9 mouse cellular contexts compared by ENCODE assay signal in the genomic region with DNA sequence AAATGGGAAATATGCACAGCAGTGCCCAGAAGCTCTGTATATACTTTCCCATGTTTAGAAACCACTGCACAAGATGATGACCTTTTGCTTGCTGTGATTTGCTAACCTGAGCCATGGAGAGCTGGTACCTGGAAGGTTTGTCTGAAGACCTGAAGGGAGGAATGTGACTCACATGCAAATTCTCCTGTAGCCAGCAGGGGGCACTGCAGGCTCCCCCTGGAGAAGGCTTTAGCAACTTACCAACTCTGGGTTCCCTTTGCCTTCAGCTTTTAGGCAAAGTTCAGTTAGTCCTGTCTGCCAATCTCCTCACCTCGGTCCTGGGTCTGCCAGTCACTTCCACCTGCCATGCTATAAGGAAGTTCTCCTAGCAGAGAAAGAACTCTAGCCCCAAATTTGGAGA. TPM values are rescaled to one million over a fixed set of nuclear protein-coding genes. Genes with fewer than 3 reads are reported as not detected.
A peak's percentile ranks its signal among the peaks of the same experiment; 100 is the strongest.
DNase-seq lines count a peak whose midpoint lies in the region; ATAC-seq and TF ChIP-seq lines count a peak whose summit lies in the region.
"Had no signal": no experiment of that assay in that cellular context is flagged by ENCODE, and none has a peak within 500 bp of the region (broad histone marks: within the 10 kb centered on the region; RNA-seq: fewer than 3 reads in every experiment).

No protein-coding gene starts in this region.

- intact Hi-C loops in gastrocnemius, postnatal 14 days (cut with DNase I; ENCODE audit: low total_unique reads): no loop called here
- intact Hi-C loops in heart, postnatal 25 days (cut with DNase I): loop anchor here (5.0 kb wide), 1 partner anchor 59 kb away; no protein-coding TSS in a partner anchor

- no peaks in the 10 kb centered on the region for H3K9me3 ChIP-seq in heart, postnatal 0 days (replicated peaks; ENCODE audit: control insufficient read depth, low read length)

- H3K36me3 ChIP-seq in heart, postnatal 0 days (replicated peaks; ENCODE audit: control insufficient read depth, insufficient read depth, low read length): no peaks in the 10 kb centered on the region

- WGBS in heart, postnatal 0 days: 27% methylated on average over 1 of the region's 1 CpGs

- no peak overlapping the region for H3K9ac ChIP-seq in heart, postnatal 0 days (replicated peaks; ENCODE audit: low read depth, low read length)

- TF ChIP-seq CTCF in heart, postnatal 0 days (IDR thresholded peaks at IDR 0.05; ENCODE audit: low read depth): peak; percentile 83

- TF ChIP-seq EP300 in heart, postnatal 0 days (IDR thresholded peaks at IDR 0.05; ENCODE audit: low read depth): no peak

- no peak overlapping the region for H3K4me2 ChIP-seq in heart, postnatal 0 days (ENCODE audit: low read depth, low read length)

- 0 out of 2 replicates have a peak, but pooled peaks cover 9% of the 10 kb centered on the region for H3K4me1 ChIP-seq in heart, postnatal 0 days (ENCODE audit: control insufficient read depth, insufficient read depth)

- no peak overlapping the region for H3K4me3 ChIP-seq in heart, postnatal 0 days (ENCODE audit: low read depth, low read length)

- peak; percentile 41 for DNase-seq in heart, postnatal 0 days (ENCODE audit: low spot score)
- no peak for DNase-seq in heart, adult 9 months (ENCODE audit: low spot score in 2 of 2)
- peak; percentile 59 for DNase-seq in right cerebral cortex, adult 18-20 months
- no peak for DNase-seq in right cerebral cortex, postnatal 36 days (ENCODE audit: low spot score in 2 of 2)
- peak; percentile 76 for DNase-seq in adrenal gland, postnatal 14 days
- peak; percentile 32 for DNase-seq in gastrocnemius, postnatal 14 days
- DNase-seq in right cerebral cortex, postnatal 4 days: peak; percentile 47
- no peak for DNase-seq in heart, postnatal 25 days (ENCODE audit: low spot score)

- H3K27ac ChIP-seq in heart, postnatal 0 days (ENCODE audit: low read depth): no peak overlapping the region

- no peaks in the 10 kb centered on the region for H3K27me3 ChIP-seq in heart, postnatal 0 days (ENCODE audit: control insufficient read depth, insufficient read depth, low read length)

- no peak for ATAC-seq in heart, postnatal 0 days (ENCODE audit: insufficient read depth, low read depth)

RNA-seq across cellular contexts. Expression of gene Nt5c1a, which starts 15.5 kb away (rescaled TPM):
- 3.4 and 14.6 TPM in 2 replicates for total RNA-seq in heart, postnatal 0 days (2014; rRNA removed; ENCODE audit: low replicate concordance)
- polyA plus RNA-seq in heart, postnatal 0 days (2015; fragmentation: Nextera tagmentation; extraction: Ambion mirVana): 1.7 and 2.4 TPM in 2 replicates
- total RNA-seq in adrenal gland, postnatal 14 days (2021): 23.8 and 25.4 TPM in 2 replicates
- total RNA-seq in gastrocnemius, postnatal 14 days (2021): 10 to 100 TPM in 1 of 2 experiments, 1 to 10 TPM in 1; 7.9 to 10.7 TPM
- total RNA-seq in heart, postnatal 25 days (2021): 10 to 100 TPM; 51.3 to 56.6 TPM
- total RNA-seq: neutrophil, adult 5-6 weeks had no signal

RNA-seq across cellular contexts. Expression of gene Heyl, which starts 16.6 kb away (rescaled TPM):
- total RNA-seq in heart, postnatal 0 days (2014; rRNA removed; ENCODE audit: low replicate concordance): 9.0 and 12.3 TPM in 2 replicates
- polyA plus RNA-seq in heart, postnatal 0 days (2015; fragmentation: Nextera tagmentation; extraction: Ambion mirVana): 8.9 and 9.0 TPM in 2 replicates
- total RNA-seq in adrenal gland, postnatal 14 days (2021): 14.1 and 17.8 TPM in 2 replicates
- 10 to 100 TPM; 11.8 to 18.1 TPM for total RNA-seq in gastrocnemius, postnatal 14 days (2021)
- 10 to 100 TPM; 19.1 to 21.3 TPM for total RNA-seq in heart, postnatal 25 days (2021)
- total RNA-seq: neutrophil, adult 5-6 weeks had no signal

RNA-seq across cellular contexts. Expression of gene Hpcal4, which starts 33.8 kb away (rescaled TPM):
- 0.57 and 1.5 TPM in 2 replicates for total RNA-seq in heart, postnatal 0 days (2014; rRNA removed; ENCODE audit: low replicate concordance)
- 0.40 and 0.41 TPM in 2 replicates for polyA plus RNA-seq in heart, postnatal 0 days (2015; fragmentation: Nextera tagmentation; extraction: Ambion mirVana)
- total RNA-seq in adrenal gland, postnatal 14 days (2021): 5.4 and 6.3 TPM in 2 replicates
- total RNA-seq in gastrocnemius, postnatal 14 days (2021): under 1 TPM; 0.06 to 0.07 TPM
- total RNA-seq in heart, postnatal 25 days (2021): under 1 TPM; 0.05 to 0.14 TPM
- total RNA-seq: neutrophil, adult 5-6 weeks had no signal

RNA-seq across cellular contexts. Expression of gene Pabpc4, which starts 45.4 kb away (rescaled TPM):
- total RNA-seq in heart, postnatal 0 days (2014; rRNA removed; ENCODE audit: low replicate concordance): 350 and 355 TPM in 2 replicates
- polyA plus RNA-seq in heart, postnatal 0 days (2015; fragmentation: Nextera tagmentation; extraction: Ambion mirVana): 54.6 and 55.3 TPM in 2 replicates
- total RNA-seq in adrenal gland, postnatal 14 days (2021): 98.4 and 98.6 TPM in 2 replicates
- total RNA-seq in gastrocnemius, postnatal 14 days (2021): 100 to 1,000 TPM; 286 to 288 TPM
- total RNA-seq in heart, postnatal 25 days (2021): 100 to 1,000 TPM; 334 to 358 TPM

Comparison
In these comparisons a context has a peak if more than half of its experiments do, and no peak if none do; other contexts are left out.
1. DNase-seq: peak in heart, postnatal 0 days (single experiment), right cerebral cortex, adult 18-20 months (single experiment), adrenal gland, postnatal 14 days (single experiment), gastrocnemius, postnatal 14 days (single experiment) and right cerebral cortex, postnatal 4 days (single experiment); none in heart, adult 9 months (0 of 2), right cerebral cortex, postnatal 36 days (0 of 2) and heart, postnatal 25 days (single experiment).